Mouse (Mus musculus) midbrain, postnatal 0 days (tissue): Measurements from ENCODE around the gene Gm973. TPM values are rescaled to one million over a fixed set of nuclear protein-coding genes. Genes with fewer than 3 reads are reported as not detected.

Source experiments
- ATAC-seq: fragments of 200-750 bp; cut with Nextera tagmentation; 2 replicates; pipeline ENCODE4 v1.8.0; 2017; ENCODE audit warnings: moderate number of reproducible peaks, mild to moderate bottlenecking, moderate TSS enrichment, moderate library complexity; ENCODE audit not compliant: low FRiP score
- DNase-seq: peaks from one replicate; pipeline ENCODE4 v3.0.0-alpha.2; 2015; ENCODE audit warnings: low spot score
- H3K27ac ChIP-seq: fragments of 300-500 bp; sonication (generic); 2 replicates; pipeline ENCODE4 v1.5.1; 2014; ENCODE audit warnings: low read depth, mild to moderate bottlenecking, low read length, mixed read lengths
- H3K27me3 ChIP-seq: fragments of 300-500 bp; sonication (generic); 2 replicates; pipeline ENCODE4 v1.6.1; 2014; ENCODE audit warnings: low read length, control low read depth, mixed read lengths; ENCODE audit not compliant: insufficient read depth
- H3K36me3 ChIP-seq: fragments of 300-500 bp; sonication (generic); 2 replicates; pipeline ENCODE4 v1.6.1; 2014; ENCODE audit warnings: low read length, control low read depth, mixed read lengths; ENCODE audit not compliant: insufficient read depth
- H3K4me1 ChIP-seq: fragments of 300-500 bp; sonication (generic); 2 replicates; pipeline ENCODE4 v1.6.1; 2014; ENCODE audit warnings: mild to moderate bottlenecking, control low read depth, antibody characterized with exemption, low read length, mixed read lengths; ENCODE audit not compliant: insufficient read depth
- H3K4me2 ChIP-seq: fragments of 300-500 bp; sonication (generic); 2 replicates; pipeline ENCODE4 v1.6.1; 2014; ENCODE audit warnings: low read depth, mild to moderate bottlenecking, low read length, mixed read lengths; ENCODE audit not compliant: poor library complexity, severe bottlenecking
- H3K4me3 ChIP-seq: fragments of 300-500 bp; sonication (generic); 2 replicates; pipeline ENCODE4 v1.5.1; 2014; ENCODE audit warnings: low read depth, mild to moderate bottlenecking, low read length, moderate library complexity
- H3K9ac ChIP-seq: fragments of 300-500 bp; sonication (generic); replicated peaks from 2 replicates; pipeline ENCODE4 v1.6.1; 2014; ENCODE audit warnings: mild to moderate bottlenecking, low read length, moderate library complexity, mixed read lengths; ENCODE audit not compliant: poor library complexity, severe bottlenecking
- H3K9me3 ChIP-seq: fragments of 300-500 bp; sonication (generic); 2 replicates; pipeline ENCODE4 v1.6.1; 2016; ENCODE audit warnings: low read length, control low read depth
- CTCF ChIP-seq: IDR thresholded peaks from 2 replicates; pipeline ENCODE4 v1.5.1; 2016; ENCODE audit warnings: antibody characterized with exemption, mild to moderate bottlenecking
- WGBS: fragments of 180-500 bp; shearing (Covaris S2); extraction: QIAGEN DNeasy Blood & Tissue Kit; methylation state at CpG from one replicate; pipeline ENCODE4 v1.1.7; 2014; 5-methylcytosine and 5-hydroxymethylcytosine counted together
- polyA plus RNA-seq: library from polyadenylated mRNA; unstranded; fragments of >200 nt; fragmentation: Nextera tagmentation; extraction: Ambion mirVana; gene quantifications from 2 replicates; pipeline ENCODE4 v1.2.1, GENCODE M21; 2015
- total RNA-seq: library from RNA; depleted of rRNA; stranded (reverse); fragments of >200 nt; gene quantifications from 2 replicates; pipeline ENCODE4 v1.2.3, GENCODE M21; 2014

Gene Gm973
- total and polyA plus RNA-seq, 2 experiments from 2014 or later, result 7.5 to 15.0 TPM

DNA sequence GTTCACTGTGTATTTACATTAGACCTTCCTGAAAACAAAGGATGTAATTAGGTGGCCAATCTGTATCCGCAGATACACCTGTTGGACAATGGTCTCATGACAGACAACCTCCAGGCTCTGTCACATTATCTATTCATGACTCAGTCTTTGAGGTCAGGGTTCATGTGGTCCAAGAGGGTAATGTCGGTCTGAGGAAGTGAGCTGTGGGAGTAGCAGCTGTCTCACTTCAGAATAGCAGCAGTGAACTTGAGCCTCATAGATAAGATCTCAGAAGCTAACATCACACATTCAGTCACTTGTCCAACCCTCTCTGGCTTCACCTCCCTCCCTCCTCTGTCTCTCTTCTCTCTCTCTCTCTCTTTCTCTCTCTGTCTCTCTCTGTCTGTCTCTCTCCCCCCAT lies 40.4 kb upstream of the Gm973 start:
- ATAC-seq (no peak), DNase-seq (no peak)
- Histone ChIP-seq H3K9ac (no peak overlapping the region), H3K4me3 (no peak overlapping the region), H3K27me3 (no peaks in the 10 kb centered on the region), H3K27ac (no peak overlapping the region), H3K9me3 (no peaks in the 10 kb centered on the region), H3K4me1 (no peaks in the 10 kb centered on the region), H3K4me2 (no peak overlapping the region), H3K36me3 (no peaks in the 10 kb centered on the region)
- TF ChIP-seq CTCF, result no peak
- WGBS, result 53% methylated on average over 2 of the region's 2 CpGs

DNA sequence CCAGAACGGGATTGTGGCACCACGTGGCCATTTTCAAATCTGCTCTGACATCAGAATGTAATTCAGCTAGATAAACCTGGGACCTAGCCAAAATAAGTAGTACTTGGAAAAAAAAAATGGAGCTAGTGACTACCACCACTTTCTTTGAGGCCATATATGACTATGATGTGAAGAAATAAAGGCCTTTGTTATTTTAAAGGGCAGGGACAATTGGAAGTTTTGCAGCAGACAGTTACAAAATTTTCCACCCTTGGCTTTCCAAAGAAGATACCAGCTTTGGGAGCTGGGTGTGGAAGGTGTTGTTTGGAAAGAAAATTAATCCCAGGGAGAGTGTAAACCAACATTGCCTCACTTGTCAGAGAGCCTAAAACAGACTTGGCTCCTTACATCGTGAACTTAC lies 37.2 kb upstream of the Gm973 start:
- no peak overlapping the region for H3K4me3 ChIP-seq
- ATAC-seq, result no peak
- no peaks in the 10 kb centered on the region for H3K9me3 ChIP-seq
- 89% methylated on average over 3 of the region's 3 CpGs for WGBS
- peaks cover 8% of the 10 kb centered on the region for H3K27me3 ChIP-seq
- H3K4me1 ChIP-seq, result peaks cover 4% of the 10 kb centered on the region; the same call in 1 of the 2 replicates
- DNase-seq, result no peak
- no peaks in the 10 kb centered on the region for H3K36me3 ChIP-seq
- H3K27ac ChIP-seq, result no peak overlapping the region
- H3K4me2 ChIP-seq, result no peak overlapping the region
- no peak for TF ChIP-seq CTCF
- H3K9ac ChIP-seq, result no peak overlapping the region

DNA sequence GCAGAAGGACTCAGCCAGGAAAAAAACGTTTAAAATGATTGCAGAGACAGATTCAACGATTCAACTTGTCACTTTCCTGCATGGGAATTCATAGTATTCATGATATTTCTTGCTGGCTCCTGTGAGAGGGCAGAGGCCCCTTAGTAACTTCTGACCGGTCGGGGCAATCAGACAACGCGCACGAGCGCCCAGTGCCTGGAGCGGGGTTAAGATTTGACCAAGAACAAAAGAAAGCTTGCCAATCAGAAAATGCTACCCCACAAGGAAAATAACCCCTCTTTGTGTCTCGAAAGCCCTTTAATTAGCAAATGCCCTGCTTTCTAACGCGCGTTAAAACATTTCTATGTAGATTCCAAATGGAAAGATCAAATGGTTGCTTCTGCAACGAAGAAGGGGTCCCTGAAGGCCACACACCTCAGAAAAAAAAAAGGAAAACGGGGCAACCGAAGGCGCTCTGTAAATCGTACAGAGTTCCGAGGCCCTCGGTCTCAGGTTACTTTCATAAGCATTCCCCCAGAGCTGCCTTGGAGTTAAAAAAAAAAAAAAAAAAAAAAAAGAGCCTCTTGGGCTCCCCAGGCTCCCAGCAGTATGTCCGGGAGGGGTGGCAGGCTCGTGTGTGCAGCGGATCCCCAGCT lies 35.1 kb upstream of the Gm973 start:
- TF ChIP-seq CTCF, result no peak
- Histone ChIP-seq H3K4me3 (peak overlapping the region; percentile 55), H3K27ac (peak overlapping the region; percentile 32; the same call in 1 of the 2 replicates), H3K36me3 (no peaks in the 10 kb centered on the region), H3K4me1 (peaks cover 13% of the 10 kb centered on the region), H3K4me2 (peak overlapping the region; percentile 96), H3K27me3 (peaks cover 13% of the 10 kb centered on the region), H3K9me3 (no peaks in the 10 kb centered on the region), H3K9ac (0 out of 2 replicates have a peak overlapping the region, but pooled peaks have one; percentile 13)
- ATAC-seq (no peak), DNase-seq (no peak)
- WGBS, result 7% methylated on average over 23 of the region's 23 CpGs

DNA sequence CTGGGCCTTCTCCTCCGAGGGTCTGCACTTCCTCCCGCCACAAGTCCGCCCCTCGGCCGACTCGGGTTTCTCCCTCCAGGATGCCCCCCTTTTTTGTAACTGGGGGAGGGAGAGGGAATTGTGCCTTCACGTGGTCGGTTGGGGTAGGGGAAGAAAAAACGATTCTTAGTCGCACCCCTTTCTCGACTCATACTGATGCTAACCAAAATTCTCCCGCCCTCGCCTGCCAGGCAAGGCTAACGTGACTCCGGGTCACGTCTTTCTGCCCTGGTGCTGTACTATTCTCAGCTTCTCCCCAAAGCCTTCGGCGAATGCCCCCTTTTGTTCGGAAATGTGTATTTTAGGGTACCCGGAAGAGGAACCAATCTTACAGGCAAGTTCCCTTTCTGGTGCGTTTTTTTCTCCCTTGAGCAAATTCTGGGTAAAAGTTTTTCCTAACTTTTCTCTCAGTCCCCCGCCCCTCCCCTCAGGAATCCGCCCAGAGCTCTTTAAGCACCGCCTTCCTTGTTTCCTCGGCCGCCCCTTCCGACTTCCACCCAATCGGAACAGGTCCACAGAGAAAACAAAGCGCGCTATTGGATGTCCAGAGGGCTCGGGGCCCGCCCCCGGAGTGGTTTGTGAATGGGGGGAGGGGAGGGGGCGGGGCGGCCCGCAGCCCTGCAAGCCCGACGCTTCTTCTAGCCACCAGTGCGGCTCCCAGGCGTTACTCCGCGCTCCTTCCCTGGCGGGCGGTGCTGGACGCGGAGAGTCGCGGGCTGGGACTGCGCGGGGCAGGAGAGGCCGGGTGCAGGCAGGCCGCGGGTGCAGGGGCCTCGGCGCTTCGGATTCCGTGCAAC lies 34.4 kb upstream of the Gm973 start:
- Histone ChIP-seq H3K36me3 (no peaks in the 10 kb centered on the region), H3K4me1 (peaks cover 13% of the 10 kb centered on the region), H3K4me2 (peak overlapping the region; percentile 96), H3K27me3 (peaks cover 13% of the 10 kb centered on the region), H3K27ac (peak overlapping the region; percentile 62; the same call in 1 of the 2 replicates), H3K9ac (peak overlapping the region; percentile 63), H3K9me3 (no peaks in the 10 kb centered on the region), H3K4me3 (peak overlapping the region; percentile 55)
- WGBS, result under 1% methylated on average over 57 of the region's 57 CpGs
- peak; percentile 11 for TF ChIP-seq CTCF
- DNase-seq, result peak; percentile 96
- ATAC-seq, result peak; percentile 91

DNA sequence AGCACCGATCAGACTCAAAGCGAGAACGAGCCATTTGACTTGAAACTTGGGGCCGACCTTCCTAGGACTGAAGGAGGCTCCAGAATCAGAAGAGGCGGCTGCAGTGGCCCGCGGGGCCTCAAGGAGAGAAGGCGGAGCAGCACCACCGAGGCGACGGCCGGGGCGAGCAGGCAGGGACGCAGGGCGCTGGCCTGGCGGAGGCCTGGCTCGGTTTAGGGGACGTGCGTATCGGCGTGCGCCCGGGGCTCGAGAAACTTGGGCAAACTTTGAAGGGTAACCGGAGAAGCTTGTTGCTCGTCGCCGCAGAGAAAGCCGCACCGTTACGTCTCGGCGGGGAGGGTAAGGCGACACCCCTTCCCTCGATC lies 33.8 kb upstream of the Gm973 start, which contains the start of gene Fzd7:
Gene Fzd7, plus strand, starts transcription at position 94 of the 365 bp plus-strand sequence.
- H3K27ac ChIP-seq, result peak within 1 kb of the TSS; percentile 62; the same call in 1 of the 2 replicates
- ATAC-seq, result peak; percentile 28
- peaks cover 13% of the 10 kb centered on the region for H3K4me1 ChIP-seq
- WGBS, result 0% methylated on average over 35 of the region's 35 CpGs
- no peaks in the 10 kb centered on the region for H3K9me3 ChIP-seq
- no peaks in the 10 kb centered on the region for H3K36me3 ChIP-seq
- no peak for TF ChIP-seq CTCF
- H3K4me2 ChIP-seq, result peak within 1 kb of the TSS; percentile 96
- peak within 1 kb of the TSS; percentile 63 for H3K9ac ChIP-seq
- H3K27me3 ChIP-seq, result peaks cover 13% of the 10 kb centered on the region
- no peak for DNase-seq
- peak within 1 kb of the TSS; percentile 55 for H3K4me3 ChIP-seq
